Mouse (Mus musculus) forebrain, embryonic 15.5 days (tissue): ENCODE data around the gene Dok3. TPM values are rescaled to one million over a fixed set of nuclear protein-coding genes. Genes with fewer than 3 reads are reported as not detected.

ENCODE experiments used
- ATAC-seq: fragments of 200-750 bp; cut with Nextera tagmentation; replicated peaks from 2 replicates; pipeline ENCODE4 v1.8.0; 2017; ENCODE audit warnings: mild to moderate bottlenecking, moderate TSS enrichment, moderate library complexity
- H3K27ac ChIP-seq: fragments of 300-500 bp; sonication (generic); replicated peaks from 2 replicates; pipeline ENCODE4 v1.5.1; 2015; ENCODE audit warnings: mild to moderate bottlenecking, inconsistent platforms
- H3K27me3 ChIP-seq: fragments of 300-500 bp; sonication (generic); 2 replicates; pipeline ENCODE4 v1.6.1; 2015; ENCODE audit warnings: inconsistent platforms
- H3K36me3 ChIP-seq: fragments of 300-500 bp; sonication (generic); 2 replicates; pipeline ENCODE4 v1.6.1; 2015; ENCODE audit warnings: mild to moderate bottlenecking, inconsistent platforms
- H3K4me1 ChIP-seq: fragments of 300-500 bp; sonication (generic); 2 replicates; pipeline ENCODE4 v1.6.1; 2015; ENCODE audit warnings: inconsistent platforms
- H3K4me2 ChIP-seq: fragments of 300-500 bp; sonication (generic); replicated peaks from 2 replicates; pipeline ENCODE4 v1.6.1; 2015; ENCODE audit warnings: mild to moderate bottlenecking, inconsistent platforms
- H3K4me3 ChIP-seq: fragments of 300-500 bp; sonication (generic); 2 replicates; pipeline ENCODE4 v1.5.1; 2015; ENCODE audit warnings: mild to moderate bottlenecking, inconsistent platforms
- H3K9ac ChIP-seq: fragments of 300-500 bp; sonication (generic); replicated peaks from 2 replicates; pipeline ENCODE4 v1.6.1; 2015; ENCODE audit warnings: mild to moderate bottlenecking, inconsistent platforms
- H3K9me3 ChIP-seq: fragments of 300-500 bp; sonication (generic); 2 replicates; pipeline ENCODE4 v1.6.1; 2016; ENCODE audit warnings: inconsistent platforms
- WGBS: fragments of 180-500 bp; shearing (Covaris S2); methylation state at CpG from one replicate; pipeline ENCODE4 v1.1.7; 2015; ENCODE audit warnings: mixed read lengths; 5-methylcytosine and 5-hydroxymethylcytosine counted together
- polyA plus RNA-seq: library from polyadenylated mRNA; unstranded; fragments of >200 nt; fragmentation: Nextera tagmentation; extraction: Ambion mirVana; gene quantifications from 2 replicates; pipeline ENCODE4 v1.2.1, GENCODE M21; 2015

Gene Dok3
- polyA plus RNA-seq, 1 experiment from 2014 or later, result 4.0 TPM

GRCm38 (mm10) chr13:55567949-55568348 is 38.9 kb upstream of the Dok3 start:
- Histone ChIP-seq H3K4me1 (peaks cover 35% of the 10 kb centered on the region), H3K36me3 (peaks cover 6% of the 10 kb centered on the region; the same call in 1 of the 2 replicates), H3K9ac (no peak overlapping the region), H3K9me3 (no peaks in the 10 kb centered on the region), H3K4me2 (no peak overlapping the region), H3K27me3 (no peaks in the 10 kb centered on the region), H3K4me3 (no peak overlapping the region), H3K27ac (no peak overlapping the region)
- no peak for ATAC-seq
- 95% methylated on average over 2 of the region's 2 CpGs for whole genome bisulfite sequencing

DNA sequence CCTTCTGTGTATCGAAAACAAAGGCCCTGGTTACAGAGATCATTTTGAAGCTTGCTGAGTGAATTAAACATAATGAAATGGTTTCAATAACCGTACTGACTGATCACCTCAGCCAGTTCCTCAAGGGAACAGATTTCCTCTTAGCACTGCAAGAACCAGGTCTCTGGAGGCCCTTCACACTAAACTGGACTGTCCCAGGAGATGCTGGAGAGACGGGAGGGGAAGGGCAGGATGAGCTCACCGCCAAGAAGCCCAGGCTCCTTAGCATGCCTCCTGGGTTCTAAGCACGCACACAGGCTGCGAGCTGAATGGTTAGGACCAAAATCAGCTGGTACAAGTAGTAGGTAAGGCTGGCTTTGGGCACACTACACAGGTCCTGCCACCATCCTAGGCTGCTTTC is 37.9 kb upstream of the Dok3 start:
- Histone ChIP-seq H3K4me2 (no peak overlapping the region), H3K4me3 (no peak overlapping the region)

GRCm38 (mm10) chr13:55563266-55563879 is 34.3 kb upstream of the Dok3 start:
- ATAC-seq, result no peak
- H3K36me3 ChIP-seq, result peaks cover 9% of the 10 kb centered on the region; the same call in 1 of the 2 replicates
- H3K9me3 ChIP-seq, result no peaks in the 10 kb centered on the region
- H3K4me3 ChIP-seq, result no peak overlapping the region
- 87% methylated on average over 7 of the region's 7 CpGs for WGBS
- no peak overlapping the region for H3K9ac ChIP-seq
- H3K27ac ChIP-seq, result no peak overlapping the region
- H3K4me2 ChIP-seq, result no peak overlapping the region
- H3K4me1 ChIP-seq, result peaks cover 12% of the 10 kb centered on the region
- H3K27me3 ChIP-seq, result no peaks in the 10 kb centered on the region

More for the DNA sequence above, 37.9 kb upstream of the Dok3 start:
- H3K9ac ChIP-seq, result no peak overlapping the region
- WGBS, result 88% methylated on average over 6 of the region's 6 CpGs
- H3K27me3 ChIP-seq, result no peaks in the 10 kb centered on the region
- peaks cover 31% of the 10 kb centered on the region for H3K4me1 ChIP-seq
- peaks cover 6% of the 10 kb centered on the region; the same call in 1 of the 2 replicates for H3K36me3 ChIP-seq
- H3K27ac ChIP-seq, result no peak overlapping the region
- H3K9me3 ChIP-seq, result no peaks in the 10 kb centered on the region
- no peak for ATAC-seq

DNA sequence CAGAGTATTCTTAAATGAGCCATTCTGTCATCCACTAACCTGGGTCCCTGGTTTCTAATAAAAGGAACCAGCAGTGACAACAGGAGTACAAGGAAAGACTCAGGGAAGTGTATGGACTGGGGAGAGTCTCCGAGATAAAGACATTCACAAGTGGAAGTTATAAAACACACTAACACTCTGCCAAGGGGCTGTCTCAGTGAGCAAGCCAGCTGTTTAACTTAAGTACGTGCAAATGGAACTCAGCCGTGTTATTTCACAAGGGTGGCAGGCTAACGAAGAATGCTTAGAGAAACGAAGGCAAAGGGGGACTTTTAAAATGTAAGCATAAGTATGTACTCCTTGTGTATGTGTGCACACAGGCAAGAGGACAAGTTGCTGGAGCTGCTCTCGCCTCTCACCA is 28.4 kb upstream of the Dok3 start:
- no peak overlapping the region for H3K4me3 ChIP-seq
- no peak overlapping the region for H3K9ac ChIP-seq
- no peak for ATAC-seq
- 75% methylated on average over 6 of the region's 6 CpGs for WGBS
- no peak overlapping the region for H3K4me2 ChIP-seq
- H3K4me1 ChIP-seq, result 0 out of 2 replicates have a peak, but pooled peaks cover 4% of the 10 kb centered on the region
- H3K36me3 ChIP-seq, result peaks cover 34% of the 10 kb centered on the region
- H3K27me3 ChIP-seq, result no peaks in the 10 kb centered on the region
- H3K27ac ChIP-seq, result no peak overlapping the region
- no peaks in the 10 kb centered on the region for H3K9me3 ChIP-seq

GRCm38 (mm10) chr13:55555921-55556320 is 26.8 kb upstream of the Dok3 start:
- H3K9me3 ChIP-seq, result no peaks in the 10 kb centered on the region
- ATAC-seq, result no peak

DNA sequence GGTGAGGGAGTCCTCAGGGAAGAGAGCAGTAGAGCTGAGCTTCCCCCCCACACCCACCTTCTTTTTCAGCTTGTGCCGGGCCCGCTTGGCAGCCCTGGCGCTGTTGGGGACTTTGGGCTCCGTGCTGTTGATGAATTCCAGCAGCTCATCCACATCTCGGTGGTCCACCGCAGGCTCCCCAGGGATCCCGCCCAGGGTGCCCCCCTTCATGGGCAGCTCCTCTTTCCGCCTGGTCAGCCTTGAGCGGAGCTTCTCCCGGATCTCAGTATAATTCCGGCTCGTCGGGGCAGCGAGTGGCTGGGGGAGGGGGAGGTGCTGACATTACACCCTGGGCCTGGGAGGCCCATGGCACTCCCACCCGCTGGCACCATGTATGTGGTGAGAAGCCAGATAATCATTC is 20.0 kb upstream of the Dok3 start:
- 86% methylated on average over 15 of the region's 15 CpGs for WGBS
- Histone ChIP-seq H3K9ac (no peak overlapping the region), H3K9me3 (no peaks in the 10 kb centered on the region), H3K4me3 (no peak overlapping the region), H3K27ac (no peak overlapping the region), H3K4me1 (no peaks in the 10 kb centered on the region), H3K4me2 (no peak overlapping the region), H3K36me3 (peaks cover 74% of the 10 kb centered on the region), H3K27me3 (no peaks in the 10 kb centered on the region)
- no peak for ATAC-seq

More at GRCm38 (mm10) chr13:55555921-55556320, 26.8 kb upstream of the Dok3 start:
- WGBS, result 90% methylated on average over 9 of the region's 9 CpGs
- Histone ChIP-seq H3K36me3 (peaks cover 48% of the 10 kb centered on the region), H3K4me3 (no peak overlapping the region), H3K27me3 (no peaks in the 10 kb centered on the region), H3K27ac (no peak overlapping the region), H3K4me1 (0 out of 2 replicates have a peak, but pooled peaks cover 4% of the 10 kb centered on the region), H3K9ac (no peak overlapping the region), H3K4me2 (no peak overlapping the region)

GRCm38 (mm10) chr13:55548426-55548825 is 19.3 kb upstream of the Dok3 start:
- no peak overlapping the region for H3K4me2 ChIP-seq
- WGBS, result 89% methylated on average over 5 of the region's 5 CpGs
- H3K27ac ChIP-seq, result no peak overlapping the region
- no peaks in the 10 kb centered on the region for H3K4me1 ChIP-seq
- H3K4me3 ChIP-seq, result no peak overlapping the region
- ATAC-seq, result no peak
- no peaks in the 10 kb centered on the region for H3K9me3 ChIP-seq
- peaks cover 74% of the 10 kb centered on the region for H3K36me3 ChIP-seq
- H3K9ac ChIP-seq, result no peak overlapping the region
- no peaks in the 10 kb centered on the region for H3K27me3 ChIP-seq

- H3K36me3 ChIP-seq, result peaks cover 76% of the 10 kb centered on the region
- no peak for ATAC-seq
- no peaks in the 10 kb centered on the region for H3K4me1 ChIP-seq
- no peak overlapping the region for H3K4me3 ChIP-seq
- no peak overlapping the region for H3K4me2 ChIP-seq
- H3K9ac ChIP-seq, result no peak overlapping the region
- no peaks in the 10 kb centered on the region for H3K27me3 ChIP-seq
- 94% methylated on average over 2 of the region's 2 CpGs for WGBS
- no peaks in the 10 kb centered on the region for H3K9me3 ChIP-seq
- no peak overlapping the region for H3K27ac ChIP-seq
These were observed 18.8 kb upstream of the Dok3 start for GRCm38 (mm10) chr13:55547916-55548315.

- peaks cover 80% of the 10 kb centered on the region for H3K36me3 ChIP-seq
These were observed 15.7 kb upstream of the Dok3 start for GRCm38 (mm10) chr13:55544792-55545191.

DNA sequence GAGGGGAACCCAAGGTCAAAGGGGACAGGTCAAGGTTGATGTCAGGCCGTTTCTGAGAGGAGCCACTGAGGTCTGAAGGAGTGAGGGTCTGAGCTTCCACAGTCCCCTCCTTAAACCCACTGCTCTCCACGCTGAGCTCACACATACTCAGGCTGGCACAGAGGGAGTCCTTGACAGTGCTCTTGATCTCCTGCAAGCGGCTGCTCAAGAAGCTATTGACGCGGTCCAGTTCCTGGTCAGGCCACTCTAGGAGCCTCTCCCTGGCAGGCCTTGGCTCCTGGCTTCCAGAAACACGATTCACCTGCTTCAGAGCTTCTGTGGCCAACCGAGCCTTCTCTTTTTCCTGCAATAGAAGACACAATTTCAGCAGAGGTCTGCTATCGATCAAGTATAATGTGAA is 14.4 kb upstream of the Dok3 start:
- Histone ChIP-seq H3K4me1 (no peaks in the 10 kb centered on the region), H3K27ac (no peak overlapping the region), H3K9ac (no peak overlapping the region), H3K9me3 (no peaks in the 10 kb centered on the region), H3K36me3 (peaks cover 85% of the 10 kb centered on the region), H3K4me2 (no peak overlapping the region), H3K4me3 (no peak overlapping the region), H3K27me3 (no peaks in the 10 kb centered on the region)
- WGBS, result 95% methylated on average over 8 of the region's 8 CpGs
- no peak for ATAC-seq

More at GRCm38 (mm10) chr13:55544792-55545191, 15.7 kb upstream of the Dok3 start:
- ATAC-seq, result no peak
- H3K27ac ChIP-seq, result no peak overlapping the region
- no peaks in the 10 kb centered on the region for H3K9me3 ChIP-seq
- H3K4me2 ChIP-seq, result no peak overlapping the region
- no peaks in the 10 kb centered on the region for H3K27me3 ChIP-seq
- H3K4me1 ChIP-seq, result no peaks in the 10 kb centered on the region
- no peak overlapping the region for H3K9ac ChIP-seq
- no peak overlapping the region for H3K4me3 ChIP-seq
- 95% methylated on average over 6 of the region's 6 CpGs for WGBS

- H3K4me1 ChIP-seq, result no peaks in the 10 kb centered on the region
- no peak overlapping the region for H3K4me2 ChIP-seq
- ATAC-seq, result no peak
- 97% methylated on average over 4 of the region's 4 CpGs for WGBS
- H3K9ac ChIP-seq, result no peak overlapping the region
- no peaks in the 10 kb centered on the region for H3K9me3 ChIP-seq
- peaks cover 89% of the 10 kb centered on the region for H3K36me3 ChIP-seq
- no peak overlapping the region for H3K4me3 ChIP-seq
- no peaks in the 10 kb centered on the region for H3K27me3 ChIP-seq
- no peak overlapping the region for H3K27ac ChIP-seq
These were observed 13.8 kb upstream of the Dok3 start for GRCm38 (mm10) chr13:55542891-55543290.

GRCm38 (mm10) chr13:55540933-55541332 is 11.8 kb upstream of the Dok3 start:
- Histone ChIP-seq H3K36me3 (peaks cover 78% of the 10 kb centered on the region), H3K27ac (no peak overlapping the region), H3K4me3 (no peak overlapping the region), H3K4me1 (peaks cover 6% of the 10 kb centered on the region), H3K9ac (no peak overlapping the region), H3K9me3 (no peaks in the 10 kb centered on the region), H3K4me2 (no peak overlapping the region), H3K27me3 (no peaks in the 10 kb centered on the region)
- no peak for ATAC-seq
- WGBS, result 95% methylated on average over 2 of the region's 2 CpGs
